Mouse (Mus musculus) lung, embryonic 16.5 days (tissue): ENCODE results near the gene Erbb3. TPM values are rescaled to one million over a fixed set of nuclear protein-coding genes. Genes with fewer than 3 reads are reported as not detected.
"Not testable (repeated sequence)": the region's sequence is repeated elsewhere in the genome, so short reads cannot be mapped to it uniquely, and the experiment has no call there.

Experiments used
- ATAC-seq: fragments of 200-750 bp; cut with Nextera tagmentation; 2 replicates; pipeline ENCODE4 v1.8.0; 2017; ENCODE audit warnings: low read depth, mild to moderate bottlenecking, moderate library complexity
- H3K27ac ChIP-seq: fragments of 300-500 bp; sonication (generic); 2 replicates; pipeline ENCODE4 v1.5.1; 2014; ENCODE audit warnings: mild to moderate bottlenecking, control low read depth, low read length
- H3K27me3 ChIP-seq: fragments of 300-500 bp; sonication (generic); 2 replicates; pipeline ENCODE4 v1.6.1; 2014; ENCODE audit warnings: low read depth, low read length, mixed read lengths; ENCODE audit not compliant: control insufficient read depth, insufficient read depth
- H3K36me3 ChIP-seq: fragments of 300-500 bp; sonication (generic); 2 replicates; pipeline ENCODE4 v1.6.1; 2014; ENCODE audit warnings: low read length; ENCODE audit not compliant: control insufficient read depth, insufficient read depth
- H3K4me1 ChIP-seq: fragments of 300-500 bp; sonication (generic); replicated peaks from 2 replicates; pipeline ENCODE4 v1.6.1; 2014; ENCODE audit warnings: low read length, mixed read lengths; ENCODE audit not compliant: control insufficient read depth, insufficient read depth
- H3K4me2 ChIP-seq: fragments of 300-500 bp; sonication (generic); 2 replicates; pipeline ENCODE4 v1.6.1; 2014; ENCODE audit warnings: low read depth, low read length, control low read depth
- H3K4me3 ChIP-seq: fragments of 300-500 bp; sonication (generic); 2 replicates; pipeline ENCODE4 v1.5.1; 2014; ENCODE audit warnings: mild to moderate bottlenecking, low read length, control low read depth
- H3K9ac ChIP-seq: fragments of 300-500 bp; sonication (generic); 2 replicates; pipeline ENCODE4 v1.6.1; 2014; ENCODE audit warnings: low read length, control low read depth
- H3K9me3 ChIP-seq: fragments of 300-500 bp; sonication (generic); 2 replicates; pipeline ENCODE4 v1.6.1; 2016; ENCODE audit warnings: low read length; ENCODE audit not compliant: control insufficient read depth
- WGBS: fragments of 180-500 bp; shearing (Covaris S2); extraction: QIAGEN DNeasy Blood & Tissue Kit; methylation state at CpG from one replicate; pipeline ENCODE4 v1.1.7; 2014; 5-methylcytosine and 5-hydroxymethylcytosine counted together
- polyA plus RNA-seq: library from polyadenylated mRNA; unstranded; fragments of >200 nt; fragmentation: Nextera tagmentation; extraction: Ambion mirVana; gene quantifications from 2 replicates; pipeline ENCODE4 v1.2.1, GENCODE M21; 2015

Erbb3 gene
- polyA plus RNA-seq, 1 experiment from 2014 or later: 27.6 TPM

GRCm38 (mm10) chr10:128615798-128616448, 26.5 kb upstream of the Erbb3 start:
- 88% methylated on average over 6 of the region's 7 CpGs for WGBS
- not testable (repeated sequence) for ATAC-seq, H3K4me2 ChIP-seq

GRCm38 (mm10) chr10:128614934-128615333, 25.5 kb upstream of the Erbb3 start:
- no peak overlapping the region for H3K4me3 ChIP-seq
- WGBS: 51% methylated on average over 3 of the region's 3 CpGs

More at GRCm38 (mm10) chr10:128615798-128616448, 26.5 kb upstream of the Erbb3 start:
- not testable (repeated sequence) for H3K4me1 ChIP-seq, H3K27me3 ChIP-seq, H3K4me3 ChIP-seq, H3K9me3 ChIP-seq, H3K9ac ChIP-seq, H3K36me3 ChIP-seq, H3K27ac ChIP-seq

GRCm38 (mm10) chr10:128613820-128614219, 24.4 kb upstream of the Erbb3 start:
- H3K4me3 ChIP-seq, H3K4me1 ChIP-seq, H3K9ac ChIP-seq, H3K27ac ChIP-seq, H3K36me3 ChIP-seq, H3K9me3 ChIP-seq, H3K4me2 ChIP-seq, ATAC-seq, H3K27me3 ChIP-seq: not testable (repeated sequence)
- 59% methylated on average over 4 of the region's 4 CpGs for WGBS

More at GRCm38 (mm10) chr10:128614934-128615333, 25.5 kb upstream of the Erbb3 start:
- Histone ChIP-seq H3K9ac (no peak overlapping the region), H3K27me3 (no peaks in the 10 kb centered on the region; the same call in 1 of the 2 replicates), H3K4me1 (0 out of 2 replicates have a peak, but pooled peaks cover 2% of the 10 kb centered on the region), H3K4me2 (no peak overlapping the region), H3K36me3 (no peaks in the 10 kb centered on the region), H3K27ac (no peak overlapping the region), H3K9me3 (no peaks in the 10 kb centered on the region)
- no peak for ATAC-seq

- peak; percentile 20; the same call in 1 of the 2 replicates for ATAC-seq
- H3K4me2 ChIP-seq: peak overlapping the region; percentile 41; the same call in 1 of the 2 replicates
- WGBS: 44% methylated on average over 6 of the region's 6 CpGs
- H3K9ac ChIP-seq: no peak overlapping the region
- no peaks in the 10 kb centered on the region; the same call in 1 of the 2 replicates for H3K27me3 ChIP-seq
- H3K4me3 ChIP-seq: no peak overlapping the region
- H3K4me1 ChIP-seq: 0 out of 2 replicates have a peak, but pooled peaks cover 2% of the 10 kb centered on the region
- H3K36me3 ChIP-seq: no peaks in the 10 kb centered on the region
- H3K9me3 ChIP-seq: no peaks in the 10 kb centered on the region
- H3K27ac ChIP-seq: no peak overlapping the region
These were observed 23.6 kb upstream of the Erbb3 start for GRCm38 (mm10) chr10:128613154-128613440.

GRCm38 (mm10) chr10:128612433-128613153, 23.1 kb upstream of the Erbb3 start:
- H3K4me3 ChIP-seq: no peak overlapping the region

GRCm38 (mm10) chr10:128606483-128606882, 17.0 kb upstream of the Erbb3 start:
- no peak overlapping the region for H3K9ac ChIP-seq
- H3K36me3 ChIP-seq: no peaks in the 10 kb centered on the region
- ATAC-seq: no peak
- no peaks in the 10 kb centered on the region for H3K4me1 ChIP-seq
- no peaks in the 10 kb centered on the region for H3K27me3 ChIP-seq
- WGBS: 27% methylated on average over 2 of the region's 2 CpGs
- H3K4me3 ChIP-seq: no peak overlapping the region
- H3K9me3 ChIP-seq: no peaks in the 10 kb centered on the region
- no peak overlapping the region for H3K4me2 ChIP-seq
- no peak overlapping the region for H3K27ac ChIP-seq

More at GRCm38 (mm10) chr10:128612433-128613153, 23.1 kb upstream of the Erbb3 start:
- WGBS: 12% methylated on average over 16 of the region's 16 CpGs
- H3K9me3 ChIP-seq: no peaks in the 10 kb centered on the region
- H3K9ac ChIP-seq: no peak overlapping the region
- H3K4me2 ChIP-seq: peak overlapping the region; percentile 41
- no peaks in the 10 kb centered on the region for H3K36me3 ChIP-seq
- no peak overlapping the region for H3K27ac ChIP-seq
- ATAC-seq: peak; percentile 83; the same call in 1 of the 2 replicates
- 0 out of 2 replicates have a peak, but pooled peaks cover 2% of the 10 kb centered on the region for H3K4me1 ChIP-seq
- no peaks in the 10 kb centered on the region; the same call in 1 of the 2 replicates for H3K27me3 ChIP-seq

- H3K27ac ChIP-seq: no peak overlapping the region
- no peak overlapping the region for H3K9ac ChIP-seq
- H3K4me3 ChIP-seq: no peak overlapping the region
- H3K27me3 ChIP-seq: no peaks in the 10 kb centered on the region
- no peak for ATAC-seq
- no peak overlapping the region for H3K4me2 ChIP-seq
- H3K36me3 ChIP-seq: no peaks in the 10 kb centered on the region
- H3K9me3 ChIP-seq: no peaks in the 10 kb centered on the region
- 71% methylated on average over 4 of the region's 4 CpGs for WGBS
- H3K4me1 ChIP-seq: no peaks in the 10 kb centered on the region
These were observed 13.1 kb upstream of the Erbb3 start for GRCm38 (mm10) chr10:128602470-128603128.

GRCm38 (mm10) chr10:128601499-128601898, 12.0 kb upstream of the Erbb3 start:
- no peak overlapping the region for H3K27ac ChIP-seq
- no peak overlapping the region for H3K4me3 ChIP-seq
- no peak overlapping the region for H3K9ac ChIP-seq
- 72% methylated on average over 1 of the region's 1 CpGs for WGBS
- no peaks in the 10 kb centered on the region for H3K36me3 ChIP-seq
- H3K27me3 ChIP-seq: no peaks in the 10 kb centered on the region
- no peaks in the 10 kb centered on the region for H3K9me3 ChIP-seq
- ATAC-seq: no peak
- H3K4me1 ChIP-seq: no peaks in the 10 kb centered on the region
- no peak overlapping the region for H3K4me2 ChIP-seq

- ATAC-seq: no peak
- Histone ChIP-seq H3K27me3 (no peaks in the 10 kb centered on the region), H3K36me3 (no peaks in the 10 kb centered on the region), H3K27ac (no peak overlapping the region), H3K4me2 (no peak overlapping the region), H3K4me1 (no peaks in the 10 kb centered on the region), H3K9ac (no peak overlapping the region), H3K9me3 (no peaks in the 10 kb centered on the region), H3K4me3 (no peak overlapping the region)
- WGBS: 34% methylated on average over 2 of the region's 2 CpGs
These were observed 9.0 kb upstream of the Erbb3 start for GRCm38 (mm10) chr10:128598476-128598875.
